Mouse (Mus musculus) G1E-ER4 (cell line): ENCODE data around the gene Olfr1161. TPM values are rescaled to one million over a fixed set of nuclear protein-coding genes. Genes with fewer than 3 reads are reported as not detected.
"Not testable (repeated sequence)": the region's sequence is repeated elsewhere in the genome, so short reads cannot be mapped to it uniquely, and the experiment has no call there.

ENCODE experiments used
- GATA1 ChIP-seq: IDR thresholded peaks from one replicate; pipeline ENCODE4 v1.8.0; 2012; ENCODE audit warnings: low read length, inconsistent platforms
- polyA plus RNA-seq: library from polyadenylated mRNA; stranded (reverse); fragments of >175 nt; gene quantifications from 2 replicates; pipeline ENCODE4 v1.2.3, GENCODE M21; 2012

The Olfr1161 gene
- polyA plus RNA-seq = not detected in 2 replicates

DNA sequence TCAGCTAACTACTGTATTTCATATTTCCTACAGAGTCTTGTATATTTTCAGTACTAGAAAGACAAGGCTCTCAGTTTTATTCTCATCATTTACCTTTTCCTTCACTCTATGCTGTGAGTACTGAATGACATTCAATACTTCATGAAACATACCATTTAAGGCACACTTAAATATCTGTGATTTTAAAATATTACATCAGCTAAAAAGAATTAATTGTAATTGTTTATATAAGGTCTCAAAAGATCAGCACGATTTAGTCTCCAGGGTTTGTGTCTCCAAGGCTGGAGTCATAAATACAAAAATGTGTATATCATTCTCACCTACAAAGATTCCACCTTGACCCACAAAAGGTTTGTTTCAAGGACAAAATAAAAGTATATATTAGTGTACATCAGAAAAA lies at the start of gene Olfr1161:
TSS of gene Olfr1161 (plus strand) at position 301 of the 400 bp plus-strand sequence.
- TF ChIP-seq GATA1 = not testable (repeated sequence)

DNA sequence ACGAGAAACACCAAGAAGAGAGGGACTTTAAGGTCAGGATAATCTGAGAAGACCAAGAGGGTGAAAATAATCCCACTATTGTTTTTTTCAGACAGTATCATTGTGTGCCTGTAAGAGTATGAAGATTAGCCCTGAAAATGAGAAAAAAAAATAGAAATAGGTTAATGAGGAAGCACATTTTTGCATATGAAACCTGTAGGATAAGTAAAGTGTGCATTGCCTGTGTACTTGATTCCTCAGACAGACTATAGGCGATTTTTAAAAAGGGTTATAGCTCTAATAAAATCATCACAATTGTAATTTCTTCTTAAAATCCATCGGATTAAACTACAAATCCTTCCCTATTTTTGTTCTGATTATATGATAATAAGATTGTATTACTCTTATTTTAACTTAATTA lies 48.0 kb upstream of the Olfr1161 start, which contains the start of gene Olfr74:
TSS of gene Olfr74 (minus strand) at position 101 of the 400 bp plus-strand sequence.
- no peak for TF ChIP-seq GATA1

DNA sequence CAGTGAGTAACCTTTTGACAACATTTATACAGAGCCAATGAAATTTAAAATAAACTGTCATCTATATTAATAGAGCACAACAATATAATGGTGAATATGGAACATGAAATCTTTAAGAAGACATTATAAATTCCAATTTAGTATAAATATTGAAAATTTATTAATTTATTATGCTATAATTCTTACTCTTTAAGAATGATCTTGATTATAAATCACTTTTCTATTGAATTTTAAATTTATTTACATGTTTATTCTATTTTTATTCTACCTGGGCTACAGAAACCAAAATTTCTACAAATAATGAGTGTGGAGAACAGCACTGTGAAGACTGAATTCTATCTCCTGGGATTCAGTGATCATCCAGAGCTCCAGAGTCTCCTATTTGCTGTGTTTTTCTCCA lies 32.8 kb upstream of the Olfr1161 start, which contains the start of gene Olfr1158:
TSS of gene Olfr1158 (plus strand) at position 301 of the 400 bp plus-strand sequence.
- no peak for TF ChIP-seq GATA1

DNA sequence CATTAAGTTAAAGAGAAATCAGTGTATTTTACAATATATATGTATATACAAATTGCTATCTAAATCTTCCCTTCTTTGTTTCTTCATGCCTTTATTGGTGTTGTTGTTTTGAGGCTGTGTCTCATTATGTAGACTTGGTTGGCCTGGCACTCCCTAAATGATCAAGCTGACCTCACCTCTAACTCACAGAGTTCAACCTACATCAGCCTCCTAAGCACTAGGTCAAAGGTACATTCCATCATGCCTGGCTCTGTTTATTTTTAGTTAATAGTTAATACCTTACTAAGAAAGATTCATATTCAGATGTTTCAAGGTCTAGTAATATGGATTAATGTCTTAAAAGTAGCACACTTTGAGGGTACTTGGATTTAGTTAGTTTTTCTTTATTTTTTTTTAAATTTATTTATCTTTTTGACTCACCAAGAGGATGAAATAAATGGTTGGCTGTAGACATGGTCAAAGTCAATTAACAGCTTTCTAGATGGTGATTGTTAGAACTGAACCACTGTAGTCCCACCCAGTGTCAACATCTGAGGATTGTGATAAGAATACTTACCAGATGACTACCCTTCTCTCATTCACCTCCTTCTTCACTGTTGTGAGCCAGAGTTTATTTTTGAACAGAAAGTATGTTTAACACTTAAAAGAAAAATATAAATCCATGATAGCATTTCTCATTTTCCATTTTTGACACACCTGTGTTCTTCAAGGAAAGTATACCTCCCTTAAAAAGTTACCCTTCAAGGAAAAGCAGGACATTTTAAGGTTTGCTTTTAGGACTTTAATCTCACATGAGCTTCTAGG lies 14.9 kb upstream of the Olfr1161 start, which contains the start of gene Olfr1160:
TSS of gene Olfr1160 (minus strand) at position 754 of the 804 bp plus-strand sequence.
- TF ChIP-seq GATA1 = no peak

- no peak for TF ChIP-seq GATA1
Observed at GRCm38 (mm10) chr2:88037599-88037998, 15.0 kb downstream of the Olfr1161 start, which contains the start of gene Olfr73. Gene Olfr73 (minus strand): TSS chr2:88037699.

DNA sequence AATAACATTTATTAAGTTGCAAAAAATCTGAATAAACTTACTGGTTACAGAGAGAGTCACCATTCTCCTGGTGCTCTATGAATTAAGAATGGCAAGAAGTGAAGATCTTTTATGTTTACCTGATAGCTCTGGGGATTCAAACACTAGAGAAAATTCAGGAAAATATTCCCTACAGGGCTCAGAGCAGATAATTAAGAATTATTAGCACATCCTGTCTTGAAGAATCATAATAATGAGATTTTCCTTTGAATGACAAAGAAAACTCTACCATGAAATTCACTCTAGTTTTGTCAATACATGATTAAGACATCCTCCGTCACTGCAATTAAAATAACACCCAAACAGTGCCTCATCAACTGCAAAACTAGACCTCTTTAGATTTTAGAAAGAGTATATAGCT lies 28.5 kb downstream of the Olfr1161 start, which contains the start of gene Olfr1162:
TSS of gene Olfr1162 (minus strand) at position 101 of the 400 bp plus-strand sequence.
- no peak for TF ChIP-seq GATA1

DNA sequence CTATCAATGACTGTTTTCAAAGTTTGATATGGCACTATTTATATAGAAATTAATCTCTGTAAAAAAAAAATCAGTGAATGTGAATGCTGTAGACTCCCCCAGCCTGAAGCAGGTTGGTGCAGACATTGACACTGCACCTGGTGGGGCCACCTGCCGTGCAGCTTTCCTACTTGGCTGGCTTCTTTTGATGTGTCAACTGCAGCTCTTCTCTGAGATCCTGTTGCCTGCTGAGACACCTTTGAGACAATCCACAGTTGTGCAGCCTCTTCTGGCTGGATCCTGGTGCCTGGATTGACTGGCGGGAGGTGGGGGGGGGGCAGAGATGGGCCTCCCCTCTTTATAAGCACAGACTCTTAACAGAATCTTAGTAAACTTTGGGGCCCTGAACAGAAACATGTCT lies 41.0 kb downstream of the Olfr1161 start:
- TF ChIP-seq GATA1 = no peak

DNA sequence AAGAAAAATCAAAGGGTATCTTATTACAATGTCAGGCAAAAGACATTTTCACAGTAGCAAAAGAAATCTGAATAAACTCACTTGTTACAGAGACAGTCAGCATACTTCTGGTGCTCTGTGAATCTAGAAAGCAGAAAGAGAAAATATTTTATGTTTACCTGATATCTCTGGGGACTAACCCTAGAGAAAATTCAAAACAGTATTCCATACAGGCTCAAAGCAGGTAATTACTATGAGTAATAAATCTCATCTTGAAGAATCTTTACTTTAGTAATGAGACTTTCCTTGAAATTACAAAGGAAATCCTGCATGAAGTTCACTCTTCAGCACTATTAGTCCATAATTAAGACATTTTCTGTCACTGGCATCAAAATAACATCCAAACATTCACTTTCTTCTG lies 49.2 kb downstream of the Olfr1161 start, which contains the start of gene Olfr1163:
TSS of gene Olfr1163 (minus strand) at position 101 of the 400 bp plus-strand sequence.
- no peak for TF ChIP-seq GATA1

Other genes with a start within 250 kb of the Olfr1161 start
- gene Olfr152, start 243.3 kb upstream of the Olfr1161 start, polyA plus RNA-seq = not detected in 2 replicates
- not detected in 2 replicates for gene Olfr1143, start 222.2 kb upstream of the Olfr1161 start, polyA plus RNA-seq
- not detected in 2 replicates for gene Olfr1145, start 213.0 kb upstream of the Olfr1161 start, polyA plus RNA-seq
- not detected in 2 replicates for gene Olfr1148, start 192.2 kb upstream of the Olfr1161 start, polyA plus RNA-seq
- gene Olfr1150-ps1, start 178.8 kb upstream of the Olfr1161 start, polyA plus RNA-seq = not detected in 2 replicates
- not detected in 2 replicates for gene Olfr1151, start 166.9 kb upstream of the Olfr1161 start, polyA plus RNA-seq
- gene Olfr1152, start 156.3 kb upstream of the Olfr1161 start, polyA plus RNA-seq = not detected in 2 replicates
- gene Olfr1153, start 127.8 kb upstream of the Olfr1161 start, polyA plus RNA-seq = not detected in 2 replicates
- gene Olfr1154, start 117.6 kb upstream of the Olfr1161 start, polyA plus RNA-seq = not detected in 2 replicates
- not detected in 2 replicates for gene Olfr1155, start 77.6 kb upstream of the Olfr1161 start, polyA plus RNA-seq
- not detected in 2 replicates for gene Olfr1156, start 69.7 kb upstream of the Olfr1161 start, polyA plus RNA-seq
- gene Olfr1157, start 54.5 kb upstream of the Olfr1161 start, polyA plus RNA-seq = not detected in 2 replicates
- not detected in 2 replicates for gene Olfr74, start 48.1 kb upstream of the Olfr1161 start, polyA plus RNA-seq
- gene Olfr1158, start 32.7 kb upstream of the Olfr1161 start, polyA plus RNA-seq = not detected in 2 replicates
- not detected in 2 replicates for gene Olfr1160, start 14.5 kb upstream of the Olfr1161 start, polyA plus RNA-seq
- not detected in 2 replicates for gene Olfr73, start 14.9 kb downstream of the Olfr1161 start, polyA plus RNA-seq
- not detected in 2 replicates for gene Olfr1162, start 28.4 kb downstream of the Olfr1161 start, polyA plus RNA-seq
- gene Olfr1163, start 49.1 kb downstream of the Olfr1161 start, polyA plus RNA-seq = not detected in 2 replicates
- gene Olfr1164, start 71.2 kb downstream of the Olfr1161 start, polyA plus RNA-seq = not detected in 2 replicates
- gene Olfr1166, start 105.5 kb downstream of the Olfr1161 start, polyA plus RNA-seq = not detected in 2 replicates
- gene Olfr1167, start 132.4 kb downstream of the Olfr1161 start, polyA plus RNA-seq = not detected in 2 replicates
- not detected in 2 replicates for gene Olfr1168, start 159.1 kb downstream of the Olfr1161 start, polyA plus RNA-seq
- gene Olfr1170, start 205.6 kb downstream of the Olfr1161 start, polyA plus RNA-seq = not detected in 2 replicates